Mouse (Mus musculus): Measurements from ENCODE around the gene Gnaz.

Gnaz gene

GRCm38 (mm10) chr10:75063301-75063965 lies 96.5 kb downstream of the Gnaz start:
- DNase-seq: peak; percentile 23 to 38

DNA sequence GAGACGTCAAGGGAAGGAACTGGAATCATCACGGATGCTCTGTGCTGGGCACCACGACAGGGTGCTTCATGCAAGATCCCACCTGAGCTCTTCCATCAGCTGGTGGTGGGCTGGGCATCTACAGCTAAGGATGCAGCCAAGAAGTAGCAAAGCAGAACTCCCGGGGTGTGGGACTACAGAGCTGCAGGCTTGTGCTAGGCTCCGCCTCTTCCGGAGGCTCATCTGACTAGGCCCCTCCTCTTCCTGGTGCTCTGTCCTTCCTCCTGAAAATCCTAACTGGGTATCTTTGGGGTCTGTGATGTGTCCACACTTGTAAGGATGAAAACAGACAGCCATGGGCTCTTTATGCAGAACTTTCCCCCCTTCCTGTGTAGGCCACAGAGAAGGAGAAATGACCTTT lies 98.7 kb downstream of the Gnaz start:
- DNase-seq: no peak

Measured in kidney, postnatal 25 days (tissue).